Mouse (Mus musculus) gastrocnemius, postnatal 36 days (tissue): ENCODE results near the gene Fgfr2. TPM values are rescaled to one million over a fixed set of nuclear protein-coding genes. Genes with fewer than 3 reads are reported as not detected.
A peak's percentile ranks its signal among the peaks of the same experiment; 100 is the strongest.

Experiments used
- DNase-seq, 2 experiments: peaks; one replicate each; pipeline ENCODE4 v3.0.0; 2022
- intact Hi-C: fragments of 180-260 bp; cut with DNase I; formaldehyde crosslinking; loops from one replicate; pipeline ENCODE4 v1.15.1; 2025
- total RNA-seq, 2 experiments: library from RNA; stranded (reverse); gene quantifications; 2 replicates each; pipeline ENCODE4 v1.2.3; 2021

The Fgfr2 gene
- total RNA-seq, 2 experiments from 2014 or later, result 0.28 to 0.49 TPM

- no peak for DNase-seq
- intact Hi-C loops, result no loop called here
These were observed 250.1 kb downstream of the Fgfr2 start for GRCm38 (mm10) chr7:132873043-132873442.

DNA sequence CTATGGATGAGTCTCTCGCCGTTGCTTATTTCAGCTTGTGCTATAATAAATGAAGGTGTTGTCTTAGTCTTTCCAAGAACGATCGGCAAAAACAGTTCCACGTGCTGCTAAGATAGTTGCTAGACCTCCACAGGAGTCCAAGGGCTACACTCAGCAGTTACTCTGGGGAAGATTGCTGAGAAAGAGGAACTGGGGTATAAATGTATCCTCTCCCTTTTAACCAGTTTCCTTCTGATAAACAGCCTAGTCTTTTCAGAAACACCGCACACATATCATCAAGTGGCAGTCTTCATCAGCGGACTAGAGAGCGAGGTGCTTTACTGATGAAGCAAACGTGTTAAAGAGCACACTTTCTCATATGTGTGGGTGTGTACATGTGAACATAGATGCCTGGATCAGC is 256.8 kb downstream of the Fgfr2 start:
- DNase-seq, result no peak
- intact Hi-C loops, result no loop called here

DNA sequence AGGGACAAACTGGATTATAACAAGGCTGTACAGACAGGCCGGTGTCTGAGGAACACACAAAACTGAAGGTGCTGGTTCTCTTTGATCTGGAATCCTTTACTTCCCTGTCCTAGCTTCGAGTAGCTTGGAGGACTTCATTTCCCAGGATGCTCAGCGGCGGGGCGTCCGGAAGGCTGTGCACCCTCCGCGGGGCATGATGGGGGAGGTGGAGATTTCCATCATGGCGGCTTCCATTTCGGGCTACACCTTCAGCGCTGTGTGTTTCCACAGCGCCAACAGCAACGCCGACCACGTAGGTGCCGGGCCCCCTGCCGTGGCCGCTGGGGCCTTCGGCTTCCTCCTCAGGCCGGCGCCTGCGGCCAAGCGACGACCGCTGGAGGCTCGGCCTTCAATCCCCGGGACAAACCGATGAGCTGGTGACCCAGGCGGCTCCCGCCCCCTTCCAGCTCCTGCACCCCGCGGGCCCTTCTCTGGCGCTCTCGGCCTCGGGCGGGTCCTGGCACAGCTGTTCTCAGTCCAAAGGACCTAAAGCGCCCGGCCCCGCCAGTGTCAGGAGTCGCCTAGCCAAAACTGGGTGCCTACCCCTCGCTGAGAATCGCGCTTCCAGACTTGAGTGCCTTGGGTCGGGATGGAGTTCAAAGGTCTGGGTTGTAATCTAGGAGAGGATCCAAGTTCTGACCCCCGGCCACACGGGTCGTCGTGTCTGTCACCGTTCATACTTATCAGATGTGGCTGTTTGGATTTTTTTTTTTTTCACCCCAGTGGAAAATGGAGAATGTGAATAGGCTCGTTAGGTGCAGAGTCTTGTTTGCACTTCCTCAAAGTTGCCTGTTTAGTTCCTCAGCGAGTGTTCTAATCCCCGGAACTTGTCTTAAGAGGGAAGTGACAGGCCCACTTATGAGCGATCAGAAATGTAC is 263.9 kb downstream of the Fgfr2 start, which contains the start of gene Abraxas2:
Gene Abraxas2, plus strand, starts transcription at position 184 of the 917 bp plus-strand sequence.
- intact Hi-C loops, result loop anchor here (5.0 kb wide), 1 partner anchor 138 kb away; no protein-coding TSS in a partner anchor
- DNase-seq, result peak; percentile 79 to 82

GRCm38 (mm10) chr7:132858043-132858608 is 265.0 kb downstream of the Fgfr2 start:
- intact Hi-C loops, result loop anchor here (5.0 kb wide), 1 partner anchor 139 kb away; no protein-coding TSS in a partner anchor

GRCm38 (mm10) chr7:132856083-132856482 is 267.1 kb downstream of the Fgfr2 start:
- intact Hi-C loops, result loop anchor here (5.0 kb wide), 1 partner anchor 141 kb away; no protein-coding TSS in a partner anchor
- no peak for DNase-seq

More at GRCm38 (mm10) chr7:132858043-132858608, 265.0 kb downstream of the Fgfr2 start:
- no peak for DNase-seq

GRCm38 (mm10) chr7:132853946-132854345 is 269.2 kb downstream of the Fgfr2 start:
- intact Hi-C loops, result loop anchor here (5.0 kb wide), 1 partner anchor 37 kb away; no protein-coding TSS in a partner anchor
- no peak for DNase-seq

DNA sequence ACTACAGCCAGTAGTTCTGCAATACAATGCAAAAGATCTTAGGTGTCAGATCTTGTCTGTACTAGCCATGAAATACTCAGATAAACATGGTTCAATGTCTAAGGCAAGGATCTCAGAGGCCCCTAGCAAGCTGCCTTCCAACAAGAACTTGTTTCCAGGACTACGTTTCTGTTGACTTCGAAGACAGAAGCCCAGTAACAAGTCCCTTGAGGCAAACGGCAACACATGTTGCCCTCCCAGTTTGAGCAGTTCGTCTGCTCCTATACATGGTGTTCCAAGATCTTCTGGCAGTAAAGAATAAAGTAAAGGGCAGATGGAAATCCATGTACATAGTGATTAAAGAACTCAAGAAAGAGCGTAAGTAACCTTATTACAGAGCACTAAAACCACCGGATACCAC is 269.8 kb downstream of the Fgfr2 start:
- intact Hi-C loops, result loop anchor here (5.0 kb wide), 1 partner anchor 36 kb away; no protein-coding TSS in a partner anchor
- DNase-seq, result no peak

DNA sequence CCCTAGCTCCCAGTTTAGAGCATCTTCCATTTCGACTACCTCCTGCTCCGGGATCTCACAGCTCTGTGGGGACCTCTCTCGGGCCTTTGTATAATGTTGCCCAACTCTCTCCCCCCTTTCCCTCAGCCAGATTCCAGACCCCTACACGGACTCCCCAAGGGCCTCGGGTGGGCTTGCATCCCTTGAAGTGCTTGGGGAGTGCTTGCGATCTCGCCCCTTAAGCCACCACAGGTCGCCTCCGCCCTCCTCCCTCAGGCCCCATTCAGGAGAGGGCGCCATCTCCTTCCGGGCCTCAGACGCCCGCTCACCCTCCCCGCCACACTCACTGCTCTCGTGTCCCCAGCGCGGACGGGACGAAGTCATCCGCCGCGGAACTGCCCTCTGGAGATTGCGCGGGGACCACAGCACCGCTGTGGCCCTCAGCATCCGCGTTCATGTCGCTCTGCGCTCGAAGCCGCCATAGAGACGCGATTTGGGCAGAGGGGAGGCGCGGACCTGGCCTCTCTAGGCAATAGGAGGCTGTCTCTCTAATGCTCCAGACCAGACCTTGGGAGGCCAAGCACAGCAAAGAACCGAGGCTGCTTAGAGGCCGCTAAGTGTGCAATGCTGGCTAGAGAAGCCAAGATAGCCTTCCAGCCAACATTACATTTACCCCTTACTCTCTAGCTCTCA is 270.8 kb downstream of the Fgfr2 start, which contains the start of gene Eef1akmt2:
Gene Eef1akmt2, minus strand, starts transcription at position 501 of the 672 bp plus-strand sequence.
- peak; percentile 70 to 79 for DNase-seq
- intact Hi-C loops, result loop anchor here (1.0 to 5.0 kb wide), 2 partner anchors 35 to 196 kb away; no protein-coding TSS in a partner anchor

- DNase-seq, result no peak
- intact Hi-C loops, result no loop called here
These were observed 280.0 kb downstream of the Fgfr2 start for GRCm38 (mm10) chr7:132843152-132843551.

- intact Hi-C loops, result no loop called here
- DNase-seq, result no peak
These were observed 280.7 kb downstream of the Fgfr2 start for GRCm38 (mm10) chr7:132842455-132842854.

DNA sequence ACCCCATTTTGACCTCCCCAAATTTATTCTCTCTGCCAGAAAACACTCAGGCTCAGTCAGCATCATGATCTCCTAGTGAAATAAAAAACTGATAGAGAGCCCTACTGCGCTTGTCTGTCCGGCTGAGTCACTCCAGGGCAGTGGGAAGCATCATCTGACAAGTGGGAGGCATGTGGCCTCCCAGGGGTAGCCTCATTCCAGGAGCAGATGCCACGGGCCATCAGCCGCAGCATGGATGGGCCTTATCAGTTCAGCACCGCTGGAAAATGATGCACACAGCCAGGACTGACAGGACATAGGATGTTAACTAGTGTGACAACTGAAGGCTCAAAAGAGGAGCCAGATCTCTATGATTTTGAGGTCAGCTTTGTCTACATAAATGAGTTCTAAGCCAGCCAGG is 281.9 kb downstream of the Fgfr2 start:
- intact Hi-C loops, result no loop called here
- DNase-seq, result no peak

DNA sequence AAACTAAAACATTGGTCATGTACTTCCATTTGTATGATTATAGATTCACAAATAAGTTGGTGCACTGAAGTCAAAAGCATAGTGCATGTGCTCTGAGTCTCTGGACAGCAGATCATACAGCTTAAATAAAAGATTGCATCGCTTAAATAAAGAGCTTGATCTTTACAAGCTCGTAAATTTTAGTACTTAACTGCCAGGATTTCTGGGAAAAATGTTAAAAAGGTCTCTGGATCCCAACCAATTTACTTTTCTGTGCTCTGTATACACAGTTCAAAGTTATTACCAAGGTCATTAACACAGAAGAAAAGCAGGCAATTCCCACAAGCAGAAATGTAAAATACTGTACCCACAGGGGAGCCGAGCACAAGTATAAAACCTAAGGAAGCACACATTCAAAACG is 292.2 kb downstream of the Fgfr2 start:
- no peak for DNase-seq
- intact Hi-C loops, result no loop called here

- DNase-seq, result no peak
- intact Hi-C loops, result no loop called here
These were observed 298.7 kb downstream of the Fgfr2 start for GRCm38 (mm10) chr7:132824346-132825022.

DNA sequence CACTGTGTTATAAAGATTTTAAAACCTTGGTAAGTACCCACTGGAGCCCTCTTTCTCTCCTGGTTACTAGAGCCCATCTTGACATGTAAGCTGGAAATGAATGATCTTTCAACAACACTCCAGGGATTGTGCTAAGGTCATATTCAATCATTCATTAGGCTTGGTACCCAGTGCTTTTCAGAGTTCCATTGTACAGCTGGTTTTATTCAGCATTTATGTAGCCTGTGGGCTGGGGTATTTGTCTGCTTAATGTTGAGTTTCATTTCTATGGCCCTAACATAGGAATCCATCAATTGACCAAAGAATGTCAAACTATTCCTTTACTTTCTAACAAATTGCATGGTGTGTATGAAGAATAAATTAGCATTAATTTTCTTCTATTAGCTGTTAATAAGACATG is 299.3 kb downstream of the Fgfr2 start:
- no peak for DNase-seq
- intact Hi-C loops, result no loop called here

DNA sequence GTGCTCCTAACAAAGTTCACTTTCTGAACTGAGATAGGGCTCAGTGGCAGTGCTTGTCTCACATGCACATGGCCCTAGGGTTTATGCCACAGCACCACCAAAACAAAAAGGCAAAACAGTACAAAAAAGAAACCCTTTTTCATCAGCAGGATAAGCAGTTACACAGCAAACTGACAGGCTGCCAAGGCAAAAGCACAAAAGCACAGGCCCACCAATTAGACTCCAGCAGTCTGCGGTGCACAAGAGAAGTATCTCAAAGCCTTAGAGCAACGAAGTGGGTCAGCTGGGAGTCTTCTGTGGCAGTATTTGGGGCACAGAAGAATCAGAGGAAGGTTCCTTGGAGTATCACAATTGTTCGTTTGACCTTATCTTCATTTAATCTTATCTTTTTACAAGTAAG is 302.5 kb downstream of the Fgfr2 start:
- no peak for DNase-seq
- intact Hi-C loops, result no loop called here

DNA sequence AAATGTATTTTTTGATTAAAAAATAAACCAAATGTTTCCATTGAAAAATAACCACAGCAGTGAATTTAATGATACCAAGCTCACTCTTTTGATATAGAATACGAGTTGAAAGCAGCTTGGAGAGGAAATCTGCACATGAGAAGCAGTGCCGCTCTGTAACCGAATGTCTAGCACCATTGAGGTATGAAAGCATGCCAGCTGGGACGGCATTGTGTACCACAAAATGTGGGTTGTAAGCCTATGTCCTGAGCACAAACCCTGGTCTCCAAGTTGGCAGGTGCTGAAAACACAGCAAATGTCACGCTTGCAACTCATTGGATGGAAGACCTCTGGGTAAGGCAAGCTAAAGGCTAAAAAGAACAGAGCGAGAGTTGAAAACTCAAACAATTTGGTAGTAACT is 306.1 kb downstream of the Fgfr2 start:
- intact Hi-C loops, result loop anchor here (5.0 to 10.0 kb wide), 3 partner anchors 35 to 242 kb away; partner anchors contain the start of genes Eef1akmt2 and Oat
- no peak for DNase-seq

- DNase-seq, result no peak
- intact Hi-C loops, result loop anchor here (5.0 to 10.0 kb wide), 3 partner anchors 36 to 242 kb away; partner anchors contain the start of genes Eef1akmt2 and Oat
These were observed 306.6 kb downstream of the Fgfr2 start for GRCm38 (mm10) chr7:132816528-132816927.

DNA sequence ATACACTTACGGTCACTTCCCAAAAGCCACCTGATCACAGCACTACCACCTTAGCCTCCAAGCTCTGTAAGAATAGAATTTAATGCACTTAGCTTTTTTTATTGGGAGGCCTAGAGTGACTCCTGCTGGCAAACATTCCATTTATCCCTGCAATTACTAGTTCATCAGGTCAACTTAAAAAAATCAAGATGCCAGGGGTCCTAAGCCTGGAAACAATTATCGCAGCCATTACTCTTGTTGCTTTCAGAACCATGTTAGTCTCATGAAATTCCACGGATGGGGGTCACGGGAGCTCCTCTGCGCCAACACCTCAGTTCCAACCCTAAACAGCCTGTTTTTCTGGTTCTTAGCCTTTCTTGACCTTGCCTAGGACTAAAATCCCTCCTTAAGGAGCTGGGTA is 308.1 kb downstream of the Fgfr2 start:
- DNase-seq, result no peak
- intact Hi-C loops, result loop anchor here (5.0 to 10.0 kb wide), 3 partner anchors 37 to 240 kb away; partner anchors contain the start of genes Eef1akmt2 and Oat

DNA sequence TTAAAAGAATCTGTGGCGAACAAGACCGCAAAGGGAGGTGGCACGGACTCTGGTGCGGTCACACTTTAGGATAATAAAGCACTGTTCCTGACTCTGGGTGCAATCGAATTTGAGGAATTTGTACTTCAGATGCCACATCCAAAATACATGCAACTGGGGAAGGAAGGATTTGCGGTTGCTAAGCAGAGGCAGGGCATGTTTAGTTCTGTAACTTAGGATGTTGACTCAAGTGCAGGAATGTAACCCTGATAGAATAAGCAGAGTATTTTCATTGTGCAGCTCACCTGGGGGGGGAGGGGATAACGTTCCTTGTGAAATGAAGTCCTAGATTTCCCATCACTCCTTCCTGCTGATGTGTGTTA is 309.1 kb downstream of the Fgfr2 start:
- no peak for DNase-seq
- intact Hi-C loops, result loop anchor here (5.0 to 10.0 kb wide), 5 partner anchors 77 to 239 kb away; partner anchors contain the start of gene Oat
